Mouse (Mus musculus) lung, adult 2 months (tissue): ENCODE results near the gene Mrgbp.

Experiments used
- CTCF ChIP-seq: fragments of 200-500 bp; IDR thresholded peaks from 2 replicates; pipeline ENCODE4 v1.5.1; 2011; ENCODE audit warnings: mild to moderate bottlenecking, low read length, control low read depth; ENCODE audit not compliant: insufficient read depth
- POLR2A ChIP-seq: fragments of 200-500 bp; IDR thresholded peaks from 2 replicates; pipeline ENCODE4 v1.6.1; 2011; ENCODE audit warnings: low read depth, mild to moderate bottlenecking, control low read depth, low read length, borderline replicate concordance; ENCODE audit errors: extremely low read depth

- no peak for TF ChIP-seq CTCF
- no peak for TF ChIP-seq POLR2A
Measured at GRCm38 (mm10) chr2:180576482-180576881, 4.6 kb upstream of the Mrgbp start.
